Mouse (Mus musculus): Measurements from ENCODE around the gene Gm17655.

Gene Gm17655

DNA sequence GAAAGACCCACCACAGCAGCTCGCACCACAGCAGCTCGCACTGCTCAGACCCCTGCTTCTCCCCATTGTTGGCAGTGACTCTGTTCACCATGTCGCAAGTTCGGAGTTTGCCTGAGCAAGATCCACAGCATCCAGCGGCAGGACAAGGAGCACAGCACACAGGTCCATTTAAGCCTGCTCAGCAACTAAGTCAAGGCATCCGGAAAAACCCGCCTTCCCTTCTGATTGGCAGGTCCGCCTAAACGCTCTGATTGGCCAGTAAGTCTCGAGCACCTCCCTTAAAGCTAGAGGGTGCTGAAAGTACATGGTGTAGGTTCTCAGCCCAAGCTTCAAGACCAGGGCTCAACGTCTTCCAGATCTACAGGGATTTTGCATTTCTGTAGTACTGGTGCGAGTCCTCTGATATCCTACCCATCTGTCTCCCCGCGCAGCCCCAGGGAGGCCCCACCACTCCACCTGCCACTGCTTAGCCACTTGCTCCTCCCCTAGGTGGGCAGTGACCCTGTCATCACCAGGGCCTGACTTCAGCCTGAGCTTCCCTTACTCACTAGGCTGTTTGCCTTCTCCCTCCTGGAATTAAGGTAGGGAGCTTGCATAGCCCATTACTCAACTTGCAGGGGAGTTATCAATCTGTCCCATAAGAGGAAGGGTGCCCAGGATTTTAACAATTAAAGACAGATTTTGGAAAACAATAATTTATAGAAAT, 14.0 kb upstream of the Gm17655 start:
- no peak for DNase-seq

DNA sequence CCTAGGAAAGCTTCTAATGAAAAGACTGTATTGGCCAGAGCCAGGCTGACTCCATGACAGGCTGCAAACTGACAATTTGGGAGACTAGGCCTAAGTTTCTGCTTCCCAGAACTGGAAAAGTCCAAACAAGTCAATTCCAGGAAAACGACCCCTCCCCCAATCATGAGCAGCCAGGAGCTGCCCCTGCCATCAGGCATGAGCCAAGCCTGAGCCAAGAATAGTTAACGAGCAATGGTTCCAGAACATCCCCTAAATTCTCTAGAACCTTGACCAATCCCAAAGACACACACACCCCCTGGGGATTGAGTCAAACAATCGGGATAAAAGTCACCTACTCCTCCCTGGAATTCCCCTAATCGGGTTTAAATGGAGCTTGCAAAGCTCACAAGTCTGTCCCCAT, 10.6 kb upstream of the Gm17655 start:
- no peak for DNase-seq

DNA sequence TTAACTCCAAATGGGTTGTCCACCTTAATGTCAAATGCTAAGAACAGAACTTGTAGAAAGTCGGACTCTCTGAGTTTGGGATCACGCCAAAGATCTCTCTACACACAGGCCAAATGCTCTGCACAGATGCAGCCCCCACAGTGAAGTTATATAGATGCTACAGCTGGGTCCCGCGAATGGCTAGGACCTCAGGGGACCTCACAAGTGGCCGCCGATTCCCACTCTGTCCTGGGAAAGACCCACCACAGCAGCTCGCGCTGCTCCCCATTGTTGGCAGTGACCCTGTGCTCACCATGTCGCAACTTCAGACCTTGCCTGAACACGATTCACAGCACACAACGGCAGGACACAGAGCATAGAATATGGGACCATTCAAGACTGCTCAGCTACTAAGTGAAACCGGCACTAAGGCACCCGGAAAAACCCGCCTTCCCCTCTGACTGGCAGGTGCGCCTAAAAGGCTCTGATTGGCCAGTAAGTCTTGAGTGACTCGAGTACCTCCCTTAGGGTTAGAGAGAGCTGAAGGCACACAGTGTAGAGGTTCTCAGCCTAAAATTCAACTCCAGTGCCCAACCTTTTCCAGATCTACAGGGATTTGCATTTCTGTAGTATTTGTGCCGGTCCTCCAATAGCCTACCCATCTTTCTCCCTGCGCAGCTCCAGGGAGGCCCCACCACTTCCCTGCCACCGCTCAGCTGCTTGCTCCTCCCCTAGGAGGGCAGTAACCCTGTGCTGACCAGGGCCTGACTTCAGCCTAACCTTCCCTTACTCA, 14.5 kb downstream of the Gm17655 start:
- peak; percentile 83 for DNase-seq

DNA sequence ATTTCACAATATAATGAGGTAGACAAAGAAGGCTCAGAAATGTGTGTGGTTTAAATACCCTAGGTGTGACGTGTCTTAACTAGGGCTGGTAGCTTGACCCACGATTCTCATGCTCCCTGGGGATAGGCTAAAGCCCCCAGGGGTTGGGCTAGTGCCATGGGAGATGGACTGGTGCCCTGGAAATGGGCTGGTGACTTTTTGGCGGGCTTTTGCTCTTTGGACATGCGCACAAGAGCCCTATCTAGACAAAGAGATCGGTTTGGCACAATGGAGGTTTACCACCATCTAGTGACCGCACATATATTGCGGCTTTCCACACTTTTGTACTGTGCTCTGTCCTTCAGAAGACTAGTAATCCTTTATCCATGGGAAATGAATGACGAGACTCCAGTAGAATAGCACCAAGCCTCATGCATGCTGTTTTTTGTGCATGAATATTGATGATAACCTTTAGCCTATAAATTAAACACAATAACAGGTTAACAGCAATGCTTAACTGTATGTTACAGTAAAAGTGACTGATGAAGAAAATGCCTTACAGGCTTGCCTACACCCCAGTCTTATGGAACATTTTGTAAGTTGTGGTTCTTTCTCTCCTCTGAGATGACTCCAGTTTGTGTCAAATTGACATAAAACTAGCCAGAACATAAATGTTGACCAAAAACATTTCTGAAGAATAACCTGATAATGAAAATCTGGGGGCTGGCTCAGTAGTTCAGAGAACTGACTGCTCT, 48.5 kb downstream of the Gm17655 start:
- DNase-seq, result peak; percentile 54

DNA sequence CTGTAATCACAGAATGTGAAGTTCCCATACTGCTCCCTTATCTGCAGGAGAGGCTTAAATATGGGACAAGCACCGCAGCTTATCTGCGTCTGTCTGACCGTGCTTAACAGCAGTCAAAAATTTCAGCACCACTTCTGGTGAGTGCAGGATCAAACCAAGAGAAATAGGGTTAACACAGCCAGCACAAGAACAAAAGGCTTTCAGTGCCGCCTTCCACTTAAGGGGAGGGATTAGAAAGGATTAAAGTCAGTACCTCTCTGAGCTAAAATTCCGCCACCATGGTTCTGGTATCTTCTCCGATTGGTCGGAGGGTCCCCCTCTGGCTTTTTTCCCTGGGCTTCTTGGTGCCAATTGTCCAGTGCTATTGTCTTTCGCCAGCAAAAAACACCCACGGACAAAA, 49.0 kb downstream of the Gm17655 start:
- DNase-seq, result no peak

DNA sequence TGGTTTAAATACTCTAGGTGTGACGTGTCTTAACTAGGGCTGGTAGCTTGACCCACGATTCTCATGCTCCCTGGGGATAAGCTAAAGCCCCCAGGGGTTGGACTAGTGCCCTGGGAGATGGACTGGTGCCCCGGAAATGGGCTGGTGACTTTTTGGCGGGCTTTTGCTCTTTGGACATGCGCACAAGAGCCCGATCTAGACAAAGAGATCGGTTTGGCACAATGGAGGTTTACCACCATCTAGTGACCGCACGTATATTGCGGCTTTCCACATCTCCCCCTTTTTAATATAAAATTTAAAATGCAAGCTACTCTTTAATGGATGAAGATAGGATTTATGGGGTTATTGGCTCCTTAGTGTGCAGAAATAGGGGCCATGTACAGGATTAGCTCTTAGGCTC, 56.5 kb downstream of the Gm17655 start:
- DNase-seq, result peak; percentile 38
